Comparison of ENCODE assay signal across 26 mouse cellular contexts in the genomic region with DNA sequence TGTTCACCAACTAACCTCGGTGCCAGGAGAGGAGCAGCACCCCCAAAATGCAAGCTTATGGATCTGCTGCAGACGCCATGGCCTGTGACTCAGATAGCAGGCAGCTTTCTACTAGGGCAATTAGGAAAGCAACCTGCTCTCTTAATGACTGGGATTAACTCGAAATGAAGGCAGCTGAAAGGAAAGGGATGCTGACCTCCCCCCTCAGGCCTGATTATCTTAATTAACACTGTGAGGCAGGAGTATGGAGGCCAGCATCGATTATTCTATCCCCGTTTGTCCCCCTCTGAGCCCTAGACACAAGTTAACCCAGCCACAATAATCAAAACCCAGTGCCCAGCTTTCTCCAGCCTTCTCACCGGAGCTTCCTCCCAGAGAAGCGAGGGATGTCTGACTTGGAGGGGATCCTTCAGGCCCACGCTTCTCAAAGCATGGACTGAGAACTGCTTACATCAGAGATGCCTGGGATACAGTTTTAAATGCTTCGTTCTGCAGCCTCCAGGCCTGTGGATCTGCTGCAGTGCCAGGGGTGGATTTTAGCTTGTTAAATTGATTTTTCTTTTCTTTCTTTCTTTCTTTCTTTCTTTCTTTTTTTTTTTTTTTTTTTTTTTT. TPM values are rescaled to one million over a fixed set of nuclear protein-coding genes. Genes with fewer than 3 reads are reported as not detected.
A peak's percentile ranks its signal among the peaks of the same experiment; 100 is the strongest.
DNase-seq lines count a peak whose midpoint lies in the region; ATAC-seq and TF ChIP-seq lines count a peak whose summit lies in the region.
"Had no signal": no experiment of that assay in that cellular context is flagged by ENCODE, and none has a peak within 500 bp of the region (broad histone marks: within the 10 kb centered on the region; RNA-seq: fewer than 3 reads in every experiment).

No protein-coding gene starts in this region.

- 46% methylated on average over 9 of the region's 9 CpGs for WGBS in midbrain, embryonic 10.5 days
- WGBS in midbrain, embryonic 15.5 days, result 34% methylated on average over 9 of the region's 9 CpGs
- WGBS in forebrain, embryonic 13.5 days, result 7% methylated on average over 9 of the region's 9 CpGs
- WGBS in olfactory bulb, adult 2 months, result 32% methylated on average over 9 of the region's 9 CpGs

- 0 out of 2 replicates have a peak overlapping the region, but pooled peaks have one; percentile 38 for H3K27ac ChIP-seq in midbrain, embryonic 10.5 days (replicated peaks)
- no peak overlapping the region for H3K27ac ChIP-seq in midbrain, embryonic 15.5 days
- H3K27ac ChIP-seq in forebrain, embryonic 13.5 days, result peak overlapping the region; percentile 12; the same call in 1 of the 2 replicates
- H3K27ac ChIP-seq in olfactory bulb, adult 2 months (ENCODE audit: insufficient read depth, low read depth, low read length), result peak overlapping the region; percentile 69
- H3K27ac ChIP-seq: embryonic facial prominence, embryonic 12.5 days; limb, embryonic 13.5 days; liver, embryonic 12.5 days had no signal

- ATAC-seq in midbrain, embryonic 15.5 days (replicated peaks), result no peak
- 0 out of 2 replicates have a peak, but pooled peaks have one; percentile 41 for ATAC-seq in forebrain, embryonic 13.5 days
- ATAC-seq in monocyte, adult 5-6 weeks (replicated peaks; ENCODE audit: insufficient number of reproducible peaks, low FRiP score, low TSS enrichment, poor library complexity, severe bottlenecking), result no peak
- ATAC-seq: intestine, postnatal 0 days; liver, embryonic 12.5 days had no signal

- no peaks in the 10 kb centered on the region for H3K9me3 ChIP-seq in midbrain, embryonic 10.5 days (replicated peaks)
- H3K9me3 ChIP-seq in midbrain, embryonic 15.5 days, result no peaks in the 10 kb centered on the region
- H3K9me3 ChIP-seq in forebrain, embryonic 13.5 days (replicated peaks), result no peaks in the 10 kb centered on the region
- H3K9me3 ChIP-seq: embryonic facial prominence, embryonic 12.5 days; limb, embryonic 13.5 days; liver, embryonic 12.5 days had no signal

- peaks cover 29% of the 10 kb centered on the region for H3K4me1 ChIP-seq in midbrain, embryonic 10.5 days
- peaks cover 20% of the 10 kb centered on the region for H3K4me1 ChIP-seq in midbrain, embryonic 15.5 days
- peaks cover 24% of the 10 kb centered on the region for H3K4me1 ChIP-seq in forebrain, embryonic 13.5 days
- H3K4me1 ChIP-seq in olfactory bulb, adult 2 months (ENCODE audit: control insufficient read depth, insufficient read depth, low read length), result peaks cover 29% of the 10 kb centered on the region
- H3K4me1 ChIP-seq: embryonic facial prominence, embryonic 12.5 days; liver, embryonic 12.5 days had no signal

- no peak for TF ChIP-seq POLR2A in brain, embryonic 14.5 days (IDR thresholded peaks at IDR 0.05; ENCODE audit: borderline replicate concordance, extremely low read depth, insufficient read depth, insufficient read length, poor library complexity, severe bottlenecking)
- no peak for TF ChIP-seq POLR2A in olfactory bulb, adult 2 months (IDR thresholded peaks at IDR 0.05; ENCODE audit: insufficient read depth, low read depth, low read length)

- TF ChIP-seq CTCF in brain, embryonic 14.5 days (IDR thresholded peaks at IDR 0.05; ENCODE audit: borderline replicate concordance, extremely low read depth, insufficient read depth, insufficient read length), result no peak
- no peak for TF ChIP-seq CTCF in olfactory bulb, adult 2 months (IDR thresholded peaks at IDR 0.05; ENCODE audit: insufficient read depth, low read depth, low read length)

- DNase-seq in midbrain, embryonic 10.5 days (ENCODE audit: low spot score), result no peak
- peak; percentile 79 for DNase-seq in brain, embryonic 14.5 days (ENCODE audit: low read depth)
- DNase-seq in left cerebral cortex, postnatal 4 days, result no peak
- DNase-seq: adrenal gland, adult 8-10 months; B cell, adult 2 months; cerebellum, adult 18-20 months; cerebellum, postnatal 14 days; gastrocnemius, postnatal 10 days; heart, adult 11 months; kidney, postnatal 25 days; lung, adult 18-20 months; lung, postnatal 10 days; right cerebral cortex, postnatal 14 days; spleen, adult 18-20 months; thymus, postnatal 36 days had no signal

- no peak overlapping the region for H3K9ac ChIP-seq in midbrain, embryonic 15.5 days
- no peak overlapping the region for H3K9ac ChIP-seq in forebrain, embryonic 13.5 days
- H3K9ac ChIP-seq: embryonic facial prominence, embryonic 12.5 days; limb, embryonic 13.5 days; liver, embryonic 12.5 days had no signal

- H3K27me3 ChIP-seq in midbrain, embryonic 10.5 days (ENCODE audit: low read depth, poor library complexity, severe bottlenecking), result peaks cover 24% of the 10 kb centered on the region
- H3K27me3 ChIP-seq in midbrain, embryonic 15.5 days (replicated peaks), result no peaks in the 10 kb centered on the region
- peaks cover 25% of the 10 kb centered on the region for H3K27me3 ChIP-seq in forebrain, embryonic 13.5 days
- H3K27me3 ChIP-seq: CH12.LX had no signal

- H3K4me2 ChIP-seq in midbrain, embryonic 15.5 days, result no peak overlapping the region
- no peak overlapping the region for H3K4me2 ChIP-seq in forebrain, embryonic 13.5 days
- H3K4me2 ChIP-seq: embryonic facial prominence, embryonic 12.5 days; heart, embryonic 11.5 days; limb, embryonic 13.5 days; liver, embryonic 12.5 days had no signal

- intact Hi-C loops in left cerebral cortex, postnatal 4 days (cut with DNase I), result no loop called here

- no peaks in the 10 kb centered on the region for H3K36me3 ChIP-seq in midbrain, embryonic 10.5 days
- H3K36me3 ChIP-seq in midbrain, embryonic 15.5 days (replicated peaks), result no peaks in the 10 kb centered on the region
- H3K36me3 ChIP-seq in forebrain, embryonic 13.5 days (ENCODE audit: poor library complexity, severe bottlenecking), result no peaks in the 10 kb centered on the region
- H3K36me3 ChIP-seq: embryonic facial prominence, embryonic 12.5 days; G1E; limb, embryonic 13.5 days; liver, embryonic 12.5 days had no signal

- no peak overlapping the region for H3K4me3 ChIP-seq in midbrain, embryonic 10.5 days
- no peak overlapping the region for H3K4me3 ChIP-seq in midbrain, embryonic 15.5 days
- H3K4me3 ChIP-seq in forebrain, embryonic 13.5 days, result no peak overlapping the region
- H3K4me3 ChIP-seq in olfactory bulb, adult 2 months (ENCODE audit: insufficient read depth, low read depth, low read length), result no peak overlapping the region
- H3K4me3 ChIP-seq: embryonic facial prominence, embryonic 12.5 days; limb, embryonic 13.5 days; liver, embryonic 12.5 days had no signal

RNA-seq across cellular contexts. Expression of gene Tlr5, which starts 10.4 kb away (rescaled TPM):
- 0.35 and 0.52 TPM in 2 replicates for polyA plus RNA-seq in midbrain, embryonic 10.5 days (2016; fragmentation: Nextera tagmentation; extraction: Ambion mirVana)
- 0.17 and 0.45 TPM in 2 replicates for polyA plus RNA-seq in midbrain, embryonic 15.5 days (2015; fragmentation: Nextera tagmentation; extraction: Ambion mirVana)
- 0.61 and 0.64 TPM in 2 replicates for polyA plus RNA-seq in brain, embryonic 14.5 days (2012; rRNA removed)
- polyA plus RNA-seq in forebrain, embryonic 13.5 days (2015; fragmentation: Nextera tagmentation; extraction: Ambion mirVana), result 0.13 and 0.34 TPM in 2 replicates
- polyA plus RNA-seq in olfactory bulb, adult 2 months (2012; ENCODE audit: insufficient read depth, insufficient read length, low replicate concordance, missing spikeins), result not detected in 2 replicates
- total RNA-seq in left cerebral cortex, postnatal 4 days (2021), result under 1 TPM; 0.46 to 0.54 TPM
- 0.48 to 0.53 TPM in 2 of 3 replicates, not detected in the other for total RNA-seq in monocyte, adult 5-6 weeks (2017)
- total RNA-seq: CH12.LX had no signal
- polyA plus RNA-seq: G1E had no signal
